In the genomic region with DNA sequence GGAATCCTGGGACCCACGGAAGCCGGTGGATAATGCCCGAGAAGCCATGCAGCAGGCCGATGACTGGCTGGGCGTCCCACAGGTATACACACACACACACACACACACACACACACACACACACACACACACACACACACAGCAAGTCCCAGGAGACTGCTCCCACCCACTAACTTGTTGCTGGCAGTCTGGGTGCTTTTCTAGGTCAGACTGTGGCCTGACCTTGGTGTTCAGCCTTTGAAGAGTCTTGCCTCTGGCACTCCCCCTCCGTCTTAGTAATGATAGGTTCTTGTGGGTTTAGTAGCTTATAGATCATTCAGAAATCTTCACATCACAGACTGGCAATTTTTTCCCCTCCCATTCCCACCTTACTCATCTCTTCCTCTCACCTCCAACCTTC, we compare ENCODE assay signal across 25 mouse cellular contexts. TPM values are rescaled to one million over a fixed set of nuclear protein-coding genes. Genes with fewer than 3 reads are reported as not detected.
DNase-seq lines count a peak whose midpoint lies in the region; TF ChIP-seq lines count a peak whose summit lies in the region.
"Had no signal": no experiment of that assay in that cellular context is flagged by ENCODE, and none has a peak within 500 bp of the region (broad histone marks: within the 10 kb centered on the region; RNA-seq: fewer than 3 reads in every experiment).

No protein-coding gene starts in this region.

- TF ChIP-seq POLR2A in cerebellum, adult 2 months (IDR thresholded peaks at IDR 0.05; ENCODE audit: borderline replicate concordance, insufficient read depth, low read length), result no peak

- no peak overlapping the region for H3K4me3 ChIP-seq in cerebellum, adult 2 months (replicated peaks; ENCODE audit: insufficient read depth, low read depth, low read length)
- H3K4me3 ChIP-seq: embryonic facial prominence, embryonic 12.5 days; embryonic facial prominence, embryonic 15.5 days; erythroblast, embryonic 14.5 days; forebrain, embryonic 12.5 days; forebrain, embryonic 15.5 days; heart, adult 2 months; heart, embryonic 10.5 days; heart, embryonic 13.5 days; hindbrain, embryonic 12.5 days; hindbrain, embryonic 15.5 days had no signal

- H3K27me3 ChIP-seq in cerebellum, adult 2 months (ENCODE audit: control insufficient read depth, insufficient read depth, low read length), result no peaks in the 10 kb centered on the region
- H3K27me3 ChIP-seq: CH12.LX; embryonic facial prominence, embryonic 12.5 days; embryonic facial prominence, embryonic 15.5 days; forebrain, embryonic 12.5 days; forebrain, embryonic 15.5 days; heart, embryonic 13.5 days; hindbrain, embryonic 12.5 days; hindbrain, embryonic 15.5 days; Patski had no signal

- no peak for TF ChIP-seq CTCF in cerebellum, adult 2 months (IDR thresholded peaks at IDR 0.05; ENCODE audit: borderline replicate concordance, insufficient read depth, low read depth, low read length)

- intact Hi-C loops in heart, postnatal 25 days (cut with DNase I), result no loop called here

- 97% methylated on average over 6 of the region's 6 CpGs for WGBS in cerebellum, adult 2 months

- DNase-seq in adrenal gland, adult 2 months, result peak; percentile 60
- DNase-seq in adrenal gland, postnatal 4 days (ENCODE audit: low spot score in 2 of 2), result no peak
- DNase-seq in heart, adult 11 months, result peak; percentile 43
- DNase-seq in heart, postnatal 25 days (ENCODE audit: low spot score), result no peak
- DNase-seq in adrenal gland, postnatal 36 days, result peak; percentile 48 to 51
- DNase-seq in cerebellum, adult 2 months, result no peak
- DNase-seq: B cell, adult 2 months; cerebellum, adult 18-20 months; cerebellum, adult 9-11 months; cerebellum, postnatal 25 days; gastrocnemius, postnatal 25 days; heart, adult 2 months; heart, postnatal 14 days; kidney, adult 2 months had no signal

- H3K4me1 ChIP-seq in cerebellum, adult 2 months (ENCODE audit: control insufficient read depth, insufficient read depth, low read length), result no peaks in the 10 kb centered on the region; the same call in 1 of the 2 replicates
- H3K4me1 ChIP-seq: forebrain, embryonic 12.5 days; forebrain, embryonic 15.5 days; hindbrain, embryonic 12.5 days; hindbrain, embryonic 15.5 days had no signal

- H3K27ac ChIP-seq in cerebellum, adult 2 months (ENCODE audit: insufficient read depth, low read length), result no peak overlapping the region
- H3K27ac ChIP-seq: embryonic facial prominence, embryonic 12.5 days; embryonic facial prominence, embryonic 15.5 days; forebrain, embryonic 12.5 days; forebrain, embryonic 15.5 days; heart, adult 2 months; heart, embryonic 10.5 days; heart, embryonic 13.5 days; hindbrain, embryonic 12.5 days; hindbrain, embryonic 15.5 days had no signal

RNA-seq across cellular contexts. Expression of a gene that starts 52.0 kb away (rescaled TPM):
- total RNA-seq in adrenal gland, adult 2 months (2021), result 10 to 100 TPM; 40.8 to 44.9 TPM
- 8.8 and 8.9 TPM in 2 replicates for polyA plus RNA-seq in adrenal gland, adult 2 months (2012; rRNA removed)
- total RNA-seq in adrenal gland, postnatal 4 days (2021), result 10 to 100 TPM; 54.7 to 54.8 TPM
- total RNA-seq in heart, postnatal 25 days (2021), result 10 to 100 TPM; 21.9 to 27.7 TPM
- total RNA-seq in adrenal gland, postnatal 36 days (2021), result 10 to 100 TPM; 41.7 to 74.9 TPM
- polyA plus RNA-seq in cerebellum, adult 2 months (2012; rRNA removed), result 32.7 and 33.0 TPM in 2 replicates

Comparison
In these comparisons a context has a peak if more than half of its experiments do, and no peak if none do; other contexts are left out.
1. DNase-seq: peak in adrenal gland, adult 2 months (single experiment), heart, adult 11 months (single experiment) and adrenal gland, postnatal 36 days (2 of 2); none in adrenal gland, postnatal 4 days (0 of 2), heart, postnatal 25 days (single experiment) and cerebellum, adult 2 months (0 of 2).